Mouse (Mus musculus) lung, postnatal 36 days (tissue): ENCODE data around the gene Csf2ra.
"Not testable (repeated sequence)": the region's sequence is repeated elsewhere in the genome, so short reads cannot be mapped to it uniquely, and the experiment has no call there.

Source experiments
- DNase-seq: peaks from one replicate; pipeline ENCODE4 v3.0.0; 2022; ENCODE audit warnings: mixed read lengths

Gene Csf2ra

GRCm38 (mm10) chr19:61224678-61225525 lies 3.3 kb downstream of the Csf2ra start:
- DNase-seq = no peak

- peak; percentile 16 for DNase-seq
Observed at GRCm38 (mm10) chr19:61223706-61224328, 4.4 kb downstream of the Csf2ra start.

- not testable (repeated sequence) for DNase-seq
Observed at GRCm38 (mm10) chr19:61207506-61207905, 20.7 kb downstream of the Csf2ra start.

- peak; percentile 15 for DNase-seq
Observed at GRCm38 (mm10) chr19:61199836-61200235, 28.4 kb downstream of the Csf2ra start.

- DNase-seq = peak; percentile 96
Observed at GRCm38 (mm10) chr19:61199316-61199715, 28.9 kb downstream of the Csf2ra start.

GRCm38 (mm10) chr19:61183590-61183989 lies 44.6 kb downstream of the Csf2ra start, which contains the start of gene Gm6020:
TSS of gene Gm6020 (plus strand) at chr19:61183890.
- not testable (repeated sequence) for DNase-seq

GRCm38 (mm10) chr19:61175756-61176324 lies 52.4 kb downstream of the Csf2ra start, which contains the start of gene Gm7102:
TSS of gene Gm7102 (minus strand) at chr19:61176309.
- DNase-seq = no peak
